Mouse (Mus musculus): ENCODE measurements around the gene Gm14862. TPM values are rescaled to one million over a fixed set of nuclear protein-coding genes. Genes with fewer than 3 reads are reported as not detected.
A peak's percentile ranks its signal among the peaks of the same experiment; 100 is the strongest.
"Not testable (repeated sequence)": the region's sequence is repeated elsewhere in the genome, so short reads cannot be mapped to it uniquely, and the experiment has no call there.

Gm14862 gene
- polyA plus RNA-seq (2012) = 0.08 and 0.10 TPM in 2 replicates

DNA sequence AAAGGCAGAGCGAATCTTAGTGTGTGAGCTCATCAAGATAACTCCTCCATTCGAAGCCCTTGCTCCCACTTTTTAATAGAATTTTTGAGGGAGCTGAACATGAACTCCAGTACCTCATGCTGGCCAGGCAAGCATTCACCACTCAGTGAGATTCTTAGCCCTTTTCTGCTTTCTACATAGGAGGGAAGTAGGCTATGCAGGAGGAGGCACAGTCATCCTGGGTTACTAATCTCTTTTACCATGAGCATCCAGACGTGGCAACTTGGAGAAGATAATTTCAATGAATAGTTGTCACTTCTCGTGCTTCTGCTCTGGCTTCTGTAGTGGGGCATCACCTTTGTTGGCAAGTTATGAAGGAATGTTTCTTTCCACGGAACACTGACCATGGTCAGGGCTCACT, at the start of gene Gm14862:
Gm14862 (minus strand) TSS at position 134 of the 400 bp plus-strand sequence.
- TF ChIP-seq TAL1 (IDR thresholded peaks at IDR 0.05; ENCODE audit: low read length) (peak; percentile 58), GATA1 (IDR thresholded peaks at IDR 0.05; ENCODE audit: low read length) (peak; percentile 56)
- Histone ChIP-seq H3K27me3 (ENCODE audit: control insufficient read depth) (no peaks in the 10 kb centered on the region), H3K4me1 (ENCODE audit: control insufficient read depth) (peaks cover 64% of the 10 kb centered on the region), H3K36me3 (ENCODE audit: control insufficient read depth) (peaks cover 32% of the 10 kb centered on the region), H3K9me3 (ENCODE audit: control insufficient read depth, low read length) (no peaks in the 10 kb centered on the region), H3K4me3 (replicated peaks) (peak within 1 kb of the TSS; percentile 67)

DNA sequence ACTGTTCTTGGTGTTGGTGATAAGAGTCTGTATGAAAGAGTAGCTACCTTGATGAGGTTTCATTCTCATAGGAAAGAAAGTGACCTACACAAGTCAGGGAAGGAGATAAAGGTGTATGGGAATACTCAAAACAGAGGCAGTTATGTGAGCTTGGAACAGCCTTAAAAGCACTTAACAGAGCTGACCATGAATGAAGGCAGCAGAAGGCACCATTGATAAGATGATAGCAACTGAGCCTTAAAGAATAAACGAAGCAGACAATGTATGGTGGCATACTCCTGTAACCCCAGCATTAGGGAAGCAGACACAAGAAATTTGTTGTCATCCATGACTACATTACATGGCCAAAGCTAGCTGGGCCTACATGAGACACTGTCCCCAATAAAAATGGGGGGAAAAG, 46.8 kb upstream of the Gm14862 start:
- Histone ChIP-seq H3K36me3 (ENCODE audit: control insufficient read depth) (peaks cover 61% of the 10 kb centered on the region), H3K27me3 (ENCODE audit: control insufficient read depth) (no peaks in the 10 kb centered on the region), H3K4me3 (replicated peaks) (no peak overlapping the region), H3K4me1 (ENCODE audit: control insufficient read depth) (peaks cover 45% of the 10 kb centered on the region), H3K9me3 (ENCODE audit: control insufficient read depth, low read length) (no peaks in the 10 kb centered on the region)
- no peak for TF ChIP-seq GATA1 (IDR thresholded peaks at IDR 0.05; ENCODE audit: low read length)
- TF ChIP-seq TAL1 (IDR thresholded peaks at IDR 0.05; ENCODE audit: low read length) = peak; percentile 37; the same call in 2 of the 3 replicates

GRCm38 (mm10) chrX:9302791-9303190, 46.1 kb upstream of the Gm14862 start:
- no peaks in the 10 kb centered on the region for H3K9me3 ChIP-seq (ENCODE audit: control insufficient read depth, low read length)
- H3K36me3 ChIP-seq (ENCODE audit: control insufficient read depth) = peaks cover 54% of the 10 kb centered on the region
- no peak for TF ChIP-seq TAL1 (IDR thresholded peaks at IDR 0.05; ENCODE audit: low read length)
- TF ChIP-seq GATA1 (IDR thresholded peaks at IDR 0.05; ENCODE audit: low read length) = no peak
- H3K27me3 ChIP-seq (ENCODE audit: control insufficient read depth) = no peaks in the 10 kb centered on the region
- peaks cover 50% of the 10 kb centered on the region for H3K4me1 ChIP-seq (ENCODE audit: control insufficient read depth)
- peak overlapping the region; percentile 7 for H3K4me3 ChIP-seq (replicated peaks)

GRCm38 (mm10) chrX:9298413-9298864, 41.7 kb upstream of the Gm14862 start:
- no peaks in the 10 kb centered on the region for H3K27me3 ChIP-seq (ENCODE audit: control insufficient read depth)
- TF ChIP-seq GATA1 (IDR thresholded peaks at IDR 0.05; ENCODE audit: low read length) = peak; percentile 70
- peak; percentile 81 for TF ChIP-seq TAL1 (IDR thresholded peaks at IDR 0.05; ENCODE audit: low read length)
- peaks cover 29% of the 10 kb centered on the region for H3K36me3 ChIP-seq (ENCODE audit: control insufficient read depth)
- peak overlapping the region; percentile 46 for H3K4me3 ChIP-seq (replicated peaks)
- no peaks in the 10 kb centered on the region for H3K9me3 ChIP-seq (ENCODE audit: control insufficient read depth, low read length)
- peaks cover 53% of the 10 kb centered on the region for H3K4me1 ChIP-seq (ENCODE audit: control insufficient read depth)

GRCm38 (mm10) chrX:9293140-9293829, 36.6 kb upstream of the Gm14862 start:
- peaks cover 40% of the 10 kb centered on the region for H3K4me1 ChIP-seq (ENCODE audit: control insufficient read depth)
- peaks cover 30% of the 10 kb centered on the region for H3K36me3 ChIP-seq (ENCODE audit: control insufficient read depth)
- H3K4me3 ChIP-seq (replicated peaks); H3K27me3 ChIP-seq (ENCODE audit: control insufficient read depth); H3K9me3 ChIP-seq (ENCODE audit: control insufficient read depth, low read length): not testable (repeated sequence)

DNA sequence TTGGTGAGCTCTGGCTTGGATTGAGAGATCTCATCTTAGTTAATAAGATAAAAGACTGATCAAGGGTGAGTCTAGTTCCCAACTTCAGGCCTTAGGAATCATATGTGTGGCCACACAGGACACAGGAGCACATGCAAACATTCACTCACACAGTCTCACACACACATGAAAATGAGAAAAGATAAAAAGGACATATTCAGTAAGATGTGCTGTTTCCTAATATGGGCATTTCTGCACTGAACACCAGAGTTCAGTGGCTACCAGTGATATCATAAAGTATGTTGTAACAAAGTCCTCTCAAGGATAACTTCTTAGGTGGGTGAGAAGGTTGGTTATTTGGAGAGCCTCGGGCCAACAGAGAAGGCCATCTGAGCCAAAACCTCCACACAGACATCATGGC, 26.8 kb upstream of the Gm14862 start, which contains the start of gene H2al1m:
H2al1m (plus strand) TSS at position 301 of the 400 bp plus-strand sequence.
- not testable (repeated sequence) for H3K27me3 ChIP-seq (ENCODE audit: control insufficient read depth); H3K9me3 ChIP-seq (ENCODE audit: control insufficient read depth, low read length); H3K4me3 ChIP-seq (replicated peaks)
- H3K4me1 ChIP-seq (ENCODE audit: control insufficient read depth) = peaks cover 12% of the 10 kb centered on the region
- peaks cover 55% of the 10 kb centered on the region for H3K36me3 ChIP-seq (ENCODE audit: control insufficient read depth)

- H3K36me3 ChIP-seq (ENCODE audit: control insufficient read depth) = peaks cover 33% of the 10 kb centered on the region
- TF ChIP-seq GATA1 (IDR thresholded peaks at IDR 0.05; ENCODE audit: low read length) = no peak
- TF ChIP-seq TAL1 (IDR thresholded peaks at IDR 0.05; ENCODE audit: low read length) = no peak
Measured at GRCm38 (mm10) chrX:9274321-9274720, 17.6 kb upstream of the Gm14862 start.

DNA sequence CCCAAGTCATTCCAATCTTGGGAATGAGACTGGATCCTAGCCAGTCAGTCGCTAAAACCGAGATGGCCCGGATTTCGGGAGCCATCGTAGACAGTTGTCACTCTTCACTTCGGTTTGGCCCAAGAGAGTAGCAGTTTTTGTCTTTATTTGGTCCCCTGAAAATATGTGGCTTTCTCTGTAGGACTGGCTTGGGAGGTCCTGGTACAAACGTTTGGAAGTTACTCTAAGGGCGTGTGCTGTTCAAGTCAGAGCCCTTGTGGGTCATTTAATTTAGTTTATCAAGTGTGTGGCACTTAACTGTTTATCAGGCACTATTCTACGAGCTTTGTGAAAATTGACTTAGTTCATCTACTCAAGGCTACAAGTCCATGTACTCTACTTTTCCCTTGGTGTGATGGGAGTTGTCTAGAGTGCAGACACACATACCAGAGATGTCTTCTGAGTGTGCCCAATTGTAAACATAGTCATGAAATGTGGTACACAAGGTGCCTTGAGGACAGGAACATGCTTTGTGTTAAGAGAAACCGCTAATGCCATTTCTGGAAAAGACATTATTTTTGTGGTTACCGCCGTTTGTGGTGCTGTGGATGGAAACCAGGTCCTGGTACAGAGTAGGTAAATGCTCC, 16.8 kb upstream of the Gm14862 start:
- peaks cover 6% of the 10 kb centered on the region for H3K27me3 ChIP-seq (ENCODE audit: control insufficient read depth)
- H3K4me1 ChIP-seq (ENCODE audit: control insufficient read depth) = peaks cover 31% of the 10 kb centered on the region
- TF ChIP-seq GATA1 (IDR thresholded peaks at IDR 0.05; ENCODE audit: low read length) (no peak), TAL1 (IDR thresholded peaks at IDR 0.05; ENCODE audit: low read length) (no peak)
- H3K9me3 ChIP-seq (ENCODE audit: control insufficient read depth, low read length) = peaks cover 8% of the 10 kb centered on the region
- peaks cover 33% of the 10 kb centered on the region for H3K36me3 ChIP-seq (ENCODE audit: control insufficient read depth)
- peak overlapping the region; percentile 95 for H3K4me3 ChIP-seq (replicated peaks)

More at GRCm38 (mm10) chrX:9274321-9274720, 17.6 kb upstream of the Gm14862 start:
- H3K4me1 ChIP-seq (ENCODE audit: control insufficient read depth) = peaks cover 31% of the 10 kb centered on the region
- peak overlapping the region; percentile 95 for H3K4me3 ChIP-seq (replicated peaks)
- peaks cover 8% of the 10 kb centered on the region for H3K9me3 ChIP-seq (ENCODE audit: control insufficient read depth, low read length)
- H3K27me3 ChIP-seq (ENCODE audit: control insufficient read depth) = peaks cover 6% of the 10 kb centered on the region

DNA sequence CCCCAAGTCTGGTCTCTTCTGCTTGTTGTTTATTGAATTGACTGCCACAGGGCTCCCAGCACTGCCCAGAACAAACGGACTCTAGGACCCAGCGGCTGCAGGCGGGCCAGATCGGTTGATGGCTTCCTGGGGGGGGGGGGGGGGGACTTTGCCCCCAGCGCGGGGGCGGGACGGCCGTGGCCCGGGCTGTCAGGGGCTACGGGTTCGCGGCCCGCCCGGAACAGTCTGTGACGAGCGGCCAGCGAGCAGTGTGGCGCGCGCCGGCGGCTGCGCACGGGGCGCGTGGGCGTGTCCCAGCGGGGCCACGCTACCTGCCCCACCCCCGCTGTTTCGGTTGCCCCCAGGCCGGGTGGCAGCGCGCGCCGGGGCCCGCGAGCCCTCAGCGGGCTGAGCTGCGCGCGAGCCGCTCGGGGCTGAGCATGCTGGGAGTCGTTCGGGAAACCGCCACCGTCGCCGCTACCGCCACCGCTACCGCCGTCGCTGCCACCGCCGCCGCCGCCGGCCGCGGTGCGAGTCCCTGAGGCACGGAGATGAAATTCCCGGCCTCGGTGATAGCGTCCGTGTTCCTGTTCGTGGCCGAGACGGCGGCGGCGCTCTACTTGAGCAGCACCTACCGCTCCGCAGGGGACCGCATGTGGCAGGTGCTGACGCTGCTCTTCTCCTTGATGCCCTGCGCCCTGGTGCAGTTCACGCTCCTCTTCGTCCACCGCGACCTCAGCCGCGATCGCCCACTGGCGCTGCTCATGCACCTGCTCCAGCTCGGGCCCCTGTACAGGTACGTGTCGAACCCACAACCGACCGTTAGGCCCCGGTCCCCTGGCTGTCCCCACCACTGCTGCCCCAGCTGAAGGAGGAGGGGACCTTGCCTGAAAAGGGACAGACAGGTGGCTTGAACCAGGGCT, 16.0 kb upstream of the Gm14862 start, which contains the start of gene Xk:
Xk (plus strand) TSS at position 297 of the 902 bp plus-strand sequence.
- H3K36me3 ChIP-seq (ENCODE audit: control insufficient read depth) = peaks cover 33% of the 10 kb centered on the region
- H3K4me3 ChIP-seq (replicated peaks) = peak within 1 kb of the TSS; percentile 95
- TF ChIP-seq GATA1 (IDR thresholded peaks at IDR 0.05; ENCODE audit: low read length) (no peak), TAL1 (IDR thresholded peaks at IDR 0.05; ENCODE audit: low read length) (no peak)
- peaks cover 6% of the 10 kb centered on the region for H3K27me3 ChIP-seq (ENCODE audit: control insufficient read depth)
- peaks cover 8% of the 10 kb centered on the region for H3K9me3 ChIP-seq (ENCODE audit: control insufficient read depth, low read length)
- peaks cover 33% of the 10 kb centered on the region for H3K4me1 ChIP-seq (ENCODE audit: control insufficient read depth)

Data from erythroblast, embryonic 14.5 days (primary cell).